Mouse (Mus musculus): ENCODE data around the gene Zpr1. TPM values are rescaled to one million over a fixed set of nuclear protein-coding genes. Genes with fewer than 3 reads are reported as not detected.
"Not testable (repeated sequence)": the region's sequence is repeated elsewhere in the genome, so short reads cannot be mapped to it uniquely, and the experiment has no call there.

The Zpr1 gene
- polyA plus RNA-seq, 1 experiment from 2014 or later, result 33.0 TPM

DNA sequence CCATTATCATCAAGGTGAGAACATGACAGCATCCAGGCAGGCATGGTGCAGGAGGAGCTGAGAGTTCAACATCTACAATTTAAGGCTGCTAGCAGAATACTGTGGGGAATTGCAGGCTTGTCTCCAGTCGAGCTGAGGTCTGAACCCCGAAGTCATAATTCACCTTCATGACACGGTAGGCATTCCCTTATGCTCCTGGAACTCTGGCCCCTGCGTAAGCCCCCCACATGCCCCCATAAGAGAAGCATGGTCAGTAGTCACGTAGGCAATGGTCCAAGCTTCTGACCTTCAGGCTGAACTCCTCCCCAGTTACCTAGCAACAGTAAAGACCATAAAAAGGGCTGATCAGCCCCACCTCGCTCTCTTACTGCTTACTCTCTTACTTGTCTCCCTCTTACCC, 47.0 kb downstream of the Zpr1 start, which contains the start of gene 4931429L15Rik:
Gene 4931429L15Rik, minus strand, starts transcription at position 101 of the 400 bp plus-strand sequence.
- not testable (repeated sequence) for H3K4me1 ChIP-seq (ENCODE audit: control insufficient read depth in 2 of 2, insufficient read depth in 2 of 2, low read length in 2 of 2); H3K4me3 ChIP-seq (ENCODE audit: control insufficient read depth in 1 of 2, insufficient read depth in 1 of 2, low read depth in 1 of 2, low read length in 2 of 2); H3K9ac ChIP-seq (ENCODE audit: low read length); H3K27me3 ChIP-seq (ENCODE audit: control insufficient read depth, insufficient read depth, low read length); H3K27ac ChIP-seq (replicated peaks in 1 of 2; ENCODE audit: control insufficient read depth in 1 of 2, insufficient read depth in 1 of 2, low read depth in 2 of 2, low read length in 2 of 2); H3K4me2 ChIP-seq (ENCODE audit: low read length); ATAC-seq (ENCODE audit: insufficient number of reproducible peaks, insufficient read depth, low FRiP score, low read depth); H3K9me3 ChIP-seq (ENCODE audit: control insufficient read depth, low read length); H3K36me3 ChIP-seq (ENCODE audit: control insufficient read depth, insufficient read depth, low read length)
- 78% methylated on average over 6 of the region's 6 CpGs for WGBS

- Histone ChIP-seq H3K4me2 (ENCODE audit: low read length) (no peak overlapping the region), H3K36me3 (ENCODE audit: control insufficient read depth, insufficient read depth, low read length) (no peaks in the 10 kb centered on the region), H3K9me3 (ENCODE audit: control insufficient read depth, low read length) (peaks cover 3% of the 10 kb centered on the region; the same call in 1 of the 2 replicates), H3K27me3 (ENCODE audit: control insufficient read depth, insufficient read depth, low read length) (no peaks in the 10 kb centered on the region), H3K4me3 (ENCODE audit: control insufficient read depth in 1 of 2, insufficient read depth in 1 of 2, low read depth in 1 of 2, low read length in 2 of 2) (no peak overlapping the region), H3K27ac (replicated peaks in 1 of 2; ENCODE audit: control insufficient read depth in 1 of 2, insufficient read depth in 1 of 2, low read depth in 2 of 2, low read length in 2 of 2) (no peak overlapping the region), H3K4me1 (ENCODE audit: control insufficient read depth in 2 of 2, insufficient read depth in 2 of 2, low read length in 2 of 2) (no peaks in the 10 kb centered on the region), H3K9ac (ENCODE audit: low read length) (no peak overlapping the region)
- ATAC-seq (ENCODE audit: insufficient number of reproducible peaks, insufficient read depth, low FRiP score, low read depth), result no peak
- WGBS, result 81% methylated on average over 2 of the region's 2 CpGs
Measured at GRCm38 (mm10) chr9:46320461-46320860, 47.6 kb downstream of the Zpr1 start.

- Histone ChIP-seq H3K9me3 (ENCODE audit: control insufficient read depth, low read length) (no peaks in the 10 kb centered on the region), H3K9ac (ENCODE audit: low read length) (no peak overlapping the region), H3K27ac (replicated peaks in 1 of 2; ENCODE audit: control insufficient read depth in 1 of 2, insufficient read depth in 1 of 2, low read depth in 2 of 2, low read length in 2 of 2) (no peak overlapping the region), H3K36me3 (ENCODE audit: control insufficient read depth, insufficient read depth, low read length) (no peaks in the 10 kb centered on the region), H3K4me2 (ENCODE audit: low read length) (no peak overlapping the region), H3K4me1 (ENCODE audit: control insufficient read depth in 2 of 2, insufficient read depth in 2 of 2, low read length in 2 of 2) (peaks cover 11 to 14% of the 10 kb centered on the region in 2 experiments; a peak in 3 of 4 replicates), H3K4me3 (ENCODE audit: control insufficient read depth in 1 of 2, insufficient read depth in 1 of 2, low read depth in 1 of 2, low read length in 2 of 2) (no peak overlapping the region), H3K27me3 (ENCODE audit: control insufficient read depth, insufficient read depth, low read length) (no peaks in the 10 kb centered on the region)
- 90% methylated on average over 11 of the region's 11 CpGs for WGBS
- no peak for ATAC-seq (ENCODE audit: insufficient number of reproducible peaks, insufficient read depth, low FRiP score, low read depth)
Measured at GRCm38 (mm10) chr9:46326694-46327405, 54.0 kb downstream of the Zpr1 start.

DNA sequence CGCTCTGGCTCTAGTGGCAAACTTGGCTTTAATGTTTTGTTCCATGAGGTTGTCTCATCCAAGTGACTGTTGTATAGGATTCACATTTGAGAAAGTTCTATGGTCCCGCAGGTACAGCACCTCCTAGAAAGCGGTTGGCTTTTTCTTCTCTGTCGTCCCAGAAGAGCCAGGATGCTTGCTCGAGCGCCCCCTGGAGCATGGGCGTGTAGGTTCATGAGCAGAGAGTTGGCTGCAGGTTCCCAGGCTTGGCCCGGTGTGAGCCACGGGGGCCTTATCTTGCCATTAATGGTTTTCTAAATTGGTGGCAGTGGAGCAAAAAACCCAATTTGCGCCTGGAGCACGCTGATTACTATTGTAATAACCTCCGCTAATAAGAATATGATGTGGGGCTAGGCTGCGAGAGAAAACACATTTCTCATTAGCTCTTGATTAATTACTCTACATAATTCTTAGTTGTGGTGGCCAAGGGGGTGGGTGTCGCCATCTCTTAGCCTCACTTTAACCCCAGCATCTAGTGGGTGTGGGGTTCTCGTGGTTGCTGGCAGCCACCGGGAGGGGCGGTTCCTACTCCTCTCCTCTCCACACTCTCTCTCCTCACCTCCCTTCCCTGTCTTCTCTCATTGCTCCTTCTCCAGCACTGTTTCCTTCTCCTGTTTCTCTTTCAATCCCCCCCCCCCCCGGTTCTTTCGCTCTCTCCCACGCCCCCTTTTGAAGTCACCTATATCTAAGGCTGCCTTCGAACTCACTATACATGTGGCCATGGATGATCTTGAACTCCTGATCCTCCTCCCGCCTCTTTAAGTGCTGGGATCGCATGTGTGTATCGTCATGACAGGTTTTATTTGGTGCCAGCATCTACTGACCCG, 55.1 kb downstream of the Zpr1 start:
- Histone ChIP-seq H3K4me1 (ENCODE audit: control insufficient read depth in 2 of 2, insufficient read depth in 2 of 2, low read length in 2 of 2) (peaks cover 11 to 14% of the 10 kb centered on the region in 2 experiments; a peak in 3 of 4 replicates), H3K36me3 (ENCODE audit: control insufficient read depth, insufficient read depth, low read length) (no peaks in the 10 kb centered on the region), H3K4me3 (ENCODE audit: control insufficient read depth in 1 of 2, insufficient read depth in 1 of 2, low read depth in 1 of 2, low read length in 2 of 2) (peak overlapping the region in 1 of 2 experiments; percentile 33; a peak in 1 of 4 replicates), H3K9ac (ENCODE audit: low read length) (peak overlapping the region; percentile 75), H3K4me2 (ENCODE audit: low read length) (peak overlapping the region; percentile 77), H3K9me3 (ENCODE audit: control insufficient read depth, low read length) (no peaks in the 10 kb centered on the region), H3K27ac (replicated peaks in 1 of 2; ENCODE audit: control insufficient read depth in 1 of 2, insufficient read depth in 1 of 2, low read depth in 2 of 2, low read length in 2 of 2) (no peak overlapping the region), H3K27me3 (ENCODE audit: control insufficient read depth, insufficient read depth, low read length) (no peaks in the 10 kb centered on the region)
- WGBS, result 65% methylated on average over 25 of the region's 25 CpGs
- ATAC-seq (ENCODE audit: insufficient number of reproducible peaks, insufficient read depth, low FRiP score, low read depth), result no peak

DNA sequence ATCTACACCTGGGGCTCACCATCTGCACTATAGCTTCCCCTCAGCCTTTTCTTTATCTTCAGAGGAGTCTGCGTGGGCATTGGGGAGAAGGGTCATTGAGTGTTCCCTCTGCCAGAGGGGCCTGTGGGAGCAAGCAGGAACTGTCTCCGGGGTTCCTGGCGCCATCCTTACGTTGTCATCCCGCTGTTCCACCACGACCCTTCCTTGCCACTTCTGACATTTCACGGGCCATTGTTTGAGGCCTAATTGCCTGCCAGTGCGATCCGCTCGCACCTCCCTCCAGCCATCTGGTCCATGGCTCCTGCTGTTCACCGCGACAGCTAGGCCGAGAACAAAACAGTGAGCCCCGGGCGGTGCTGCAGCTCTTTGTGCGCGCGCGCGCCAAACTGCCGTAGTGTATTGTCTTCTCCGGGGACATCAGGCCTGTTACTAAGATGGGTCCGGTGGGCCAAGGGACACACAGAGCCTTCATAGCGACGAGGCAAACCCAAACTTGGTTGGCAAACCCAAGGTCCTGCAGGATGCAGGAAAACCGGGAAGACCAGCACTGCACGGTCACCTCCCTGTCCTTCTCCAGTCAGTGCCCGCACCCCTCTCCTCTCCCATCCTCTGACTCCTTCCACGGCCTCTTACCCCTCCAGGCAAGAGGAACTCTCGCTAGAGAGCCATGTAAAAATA, 55.8 kb downstream of the Zpr1 start:
- H3K4me3 ChIP-seq (ENCODE audit: control insufficient read depth in 1 of 2, insufficient read depth in 1 of 2, low read depth in 1 of 2, low read length in 2 of 2), result peak overlapping the region; percentile 33 to 45
- peaks cover 11 to 14% of the 10 kb centered on the region in 2 experiments; a peak in 3 of 4 replicates for H3K4me1 ChIP-seq (ENCODE audit: control insufficient read depth in 2 of 2, insufficient read depth in 2 of 2, low read length in 2 of 2)
- peak overlapping the region; percentile 77 for H3K4me2 ChIP-seq (ENCODE audit: low read length)
- 0 out of 2 replicates have a peak, but pooled peaks have one; percentile 35 for ATAC-seq (ENCODE audit: insufficient number of reproducible peaks, insufficient read depth, low FRiP score, low read depth)
- WGBS, result 6% methylated on average over 30 of the region's 30 CpGs
- H3K27ac ChIP-seq (replicated peaks in 1 of 2; ENCODE audit: control insufficient read depth in 1 of 2, insufficient read depth in 1 of 2, low read depth in 2 of 2, low read length in 2 of 2), result peak overlapping the region; percentile 1 to 63; a peak in 3 of 4 replicates
- H3K36me3 ChIP-seq (ENCODE audit: control insufficient read depth, insufficient read depth, low read length), result no peaks in the 10 kb centered on the region
- peak overlapping the region; percentile 75 for H3K9ac ChIP-seq (ENCODE audit: low read length)
- no peaks in the 10 kb centered on the region for H3K27me3 ChIP-seq (ENCODE audit: control insufficient read depth, insufficient read depth, low read length)
- H3K9me3 ChIP-seq (ENCODE audit: control insufficient read depth, low read length), result no peaks in the 10 kb centered on the region

- peak; percentile 60; the same call in 1 of the 2 replicates for ATAC-seq (ENCODE audit: insufficient number of reproducible peaks, insufficient read depth, low FRiP score, low read depth)
- peaks cover 2% of the 10 kb centered on the region; the same call in 1 of the 2 replicates for H3K27me3 ChIP-seq (ENCODE audit: control insufficient read depth, insufficient read depth, low read length)
- H3K4me3 ChIP-seq (ENCODE audit: control insufficient read depth in 1 of 2, insufficient read depth in 1 of 2, low read depth in 1 of 2, low read length in 2 of 2), result peak overlapping the region; percentile 33 to 45
- peak overlapping the region; percentile 1 to 63; a peak in 3 of 4 replicates for H3K27ac ChIP-seq (replicated peaks in 1 of 2; ENCODE audit: control insufficient read depth in 1 of 2, insufficient read depth in 1 of 2, low read depth in 2 of 2, low read length in 2 of 2)
- peak overlapping the region; percentile 77 for H3K4me2 ChIP-seq (ENCODE audit: low read length)
- H3K9ac ChIP-seq (ENCODE audit: low read length), result peak overlapping the region; percentile 75
- H3K36me3 ChIP-seq (ENCODE audit: control insufficient read depth, insufficient read depth, low read length), result no peaks in the 10 kb centered on the region
- H3K9me3 ChIP-seq (ENCODE audit: control insufficient read depth, low read length), result no peaks in the 10 kb centered on the region
- WGBS, result 2% methylated on average over 19 of the region's 19 CpGs
- peaks cover 11 to 14% of the 10 kb centered on the region in 2 experiments; a peak in 3 of 4 replicates for H3K4me1 ChIP-seq (ENCODE audit: control insufficient read depth in 2 of 2, insufficient read depth in 2 of 2, low read length in 2 of 2)
Measured at GRCm38 (mm10) chr9:46329250-46329648, 56.4 kb downstream of the Zpr1 start.

All from heart, embryonic 14.5 days (tissue).